Mouse (Mus musculus): ENCODE measurements around the gene Hist1h4f.
"Not testable (repeated sequence)": the region's sequence is repeated elsewhere in the genome, so short reads cannot be mapped to it uniquely, and the experiment has no call there.

The Hist1h4f gene

DNA sequence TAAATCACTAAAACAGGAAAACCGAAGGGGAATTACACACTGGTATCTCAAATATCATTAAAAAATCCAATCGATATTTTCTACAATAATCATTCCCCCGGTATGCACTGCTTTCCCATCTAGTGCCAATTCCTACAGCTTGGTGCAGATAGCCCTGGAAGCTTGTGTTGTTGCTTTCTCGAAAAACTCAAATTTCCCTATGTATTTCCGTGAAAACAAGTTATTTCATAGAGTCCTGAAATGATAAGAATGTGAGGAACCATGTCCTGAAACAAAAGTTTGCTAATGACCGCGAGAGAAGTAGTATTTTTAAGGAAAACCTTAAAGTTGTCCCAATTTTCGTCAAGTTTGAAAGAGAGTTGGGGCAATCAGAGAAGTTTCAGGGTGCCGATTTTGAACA lies 2.9 kb upstream of the Hist1h4f start:
- DNase-seq = no peak

DNA sequence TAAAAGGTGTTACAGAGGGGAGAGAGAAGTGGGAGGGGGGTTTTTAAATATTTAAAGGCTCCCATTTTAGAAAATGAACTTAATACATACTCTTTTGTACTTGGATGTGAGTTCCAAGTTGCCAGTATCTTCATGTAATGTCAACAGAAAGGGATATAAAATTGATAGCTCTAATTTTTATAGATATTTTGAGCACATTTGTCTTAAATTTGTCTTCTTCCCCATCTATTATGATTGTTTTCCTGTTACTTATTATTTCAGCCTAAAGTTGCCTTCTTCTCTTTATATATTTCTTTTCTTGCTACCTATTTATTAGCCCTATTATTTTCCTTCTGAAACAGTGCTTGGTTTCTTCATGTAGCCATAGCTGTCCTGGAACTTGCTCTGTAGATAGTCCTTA lies 1.5 kb upstream of the Hist1h4f start, which contains the start of gene Hist1h1d:
TSS of gene Hist1h1d (plus strand) at position 301 of the 400 bp plus-strand sequence.
- no peak for DNase-seq

DNA sequence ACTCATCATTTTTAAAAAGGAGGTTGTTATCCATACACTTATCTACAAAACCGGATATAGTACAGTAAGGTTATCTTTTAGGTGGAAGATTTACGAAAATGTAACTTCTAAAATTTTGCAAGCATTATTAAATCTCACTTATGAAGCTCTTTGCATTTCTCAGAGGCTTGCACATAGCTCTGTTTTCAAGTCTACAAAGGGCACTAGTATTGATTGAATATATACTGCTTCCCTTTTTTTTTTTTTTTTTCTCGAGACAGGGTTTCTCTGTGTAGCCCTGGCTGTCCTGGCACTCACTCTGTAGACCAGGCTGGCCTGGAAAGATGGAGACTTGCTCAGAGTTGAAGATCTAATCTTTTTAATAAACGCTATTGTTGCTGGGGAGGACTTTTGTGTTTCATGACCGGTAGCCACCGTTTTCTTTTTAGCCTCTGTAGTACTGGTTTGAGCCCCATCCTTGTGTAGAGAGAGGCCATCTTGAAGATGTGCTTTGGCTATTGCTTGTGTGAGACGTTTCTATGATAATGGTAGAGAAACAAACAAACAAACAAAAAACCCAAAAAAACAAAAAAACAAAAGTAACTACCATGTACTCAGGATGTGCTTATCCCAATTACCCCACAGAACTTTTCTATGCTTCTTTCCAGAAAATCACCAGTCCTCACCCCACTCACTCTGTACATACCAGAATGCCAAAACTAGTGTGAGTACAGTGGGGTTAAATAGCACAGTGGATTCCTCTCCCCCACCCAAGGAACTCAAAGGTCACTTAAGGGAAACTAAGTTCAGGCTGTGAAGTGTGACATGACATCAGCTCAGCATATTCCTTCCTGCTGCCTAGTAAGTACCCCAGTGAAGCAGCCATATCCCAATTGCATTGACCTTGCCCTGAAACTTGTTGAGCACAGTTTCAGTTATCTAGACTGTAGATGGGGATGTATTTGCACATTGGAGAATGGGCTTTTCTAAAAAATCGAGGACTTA lies 775 bp upstream of the Hist1h4f start:
- DNase-seq = no peak

DNA sequence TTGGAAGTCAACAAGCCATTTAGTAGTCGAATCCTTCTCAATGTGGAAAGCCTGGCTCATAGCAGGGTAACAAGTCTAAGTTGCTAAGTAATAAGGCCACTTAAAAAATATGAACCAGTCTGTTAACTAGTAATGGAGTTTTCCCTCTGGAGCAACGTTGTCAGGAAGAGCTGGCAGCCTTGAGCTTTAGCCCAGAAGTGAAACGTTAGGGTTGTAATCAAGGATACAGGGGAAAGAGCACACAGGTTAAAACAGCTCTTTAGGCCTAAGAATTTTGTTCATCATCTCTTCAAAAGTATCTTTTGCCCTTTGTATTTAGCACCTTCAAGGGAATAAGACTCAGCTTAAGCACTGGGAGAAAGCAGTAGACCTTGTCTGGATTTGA lies 695 bp downstream of the Hist1h4f start:
- DNase-seq = no peak

DNA sequence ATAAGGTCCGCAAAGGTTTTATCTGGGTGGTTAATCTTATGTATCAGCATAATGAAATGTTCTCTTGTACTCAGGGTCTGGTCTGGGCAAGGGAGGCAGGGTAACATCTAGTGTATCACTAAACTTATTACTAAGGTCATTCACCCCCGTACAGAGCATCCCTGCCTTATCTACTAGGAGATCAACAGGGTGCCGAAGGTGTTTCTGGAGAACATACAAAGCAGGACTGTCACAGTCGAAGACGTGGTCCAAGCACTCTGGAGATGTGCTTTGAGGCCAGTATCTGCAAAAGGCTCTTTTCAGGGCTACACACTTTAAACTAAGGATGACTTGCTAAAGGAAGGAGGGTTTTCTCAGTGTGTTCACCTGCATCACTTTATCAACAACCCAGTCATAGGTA lies 4.8 kb downstream of the Hist1h4f start:
- no peak for DNase-seq

- DNase-seq = not testable (repeated sequence)
Measured at GRCm38 (mm10) chr13:23544787-23545120, 6.7 kb downstream of the Hist1h4f start.

DNA sequence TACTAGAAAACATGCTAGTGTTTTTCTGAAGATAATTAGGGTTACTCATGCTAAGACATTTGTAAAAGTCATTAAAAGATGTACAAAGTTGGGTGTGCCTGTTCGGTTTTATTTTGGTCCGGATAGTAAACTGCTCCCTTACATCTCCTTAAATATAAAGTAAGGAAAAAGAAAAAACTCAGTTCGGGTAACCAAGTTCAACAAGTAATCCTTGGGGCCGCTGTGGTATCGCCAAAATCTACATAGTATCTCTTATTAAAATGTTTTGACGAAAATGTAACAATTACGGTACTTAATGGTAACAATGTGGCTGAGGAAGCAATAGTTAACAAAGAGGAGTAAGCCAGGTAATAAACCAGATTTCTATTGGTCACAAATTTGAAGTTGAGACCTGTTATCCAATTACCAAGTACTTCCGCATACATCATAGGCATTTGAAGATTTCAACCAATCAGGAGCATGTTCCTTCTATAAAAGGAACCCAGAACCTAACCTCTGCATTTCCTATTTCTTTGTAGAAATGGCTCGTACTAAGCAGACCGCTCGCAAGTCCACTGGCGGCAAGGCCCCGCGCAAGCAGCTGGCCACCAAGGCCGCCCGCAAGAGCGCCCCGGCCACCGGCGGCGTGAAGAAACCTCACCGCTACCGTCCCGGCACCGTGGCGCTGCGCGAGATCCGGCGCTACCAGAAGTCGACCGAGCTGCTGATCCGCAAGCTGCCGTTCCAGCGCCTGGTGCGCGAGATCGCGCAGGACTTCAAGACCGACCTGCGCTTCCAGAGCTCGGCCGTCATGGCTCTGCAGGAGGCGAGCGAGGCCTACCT lies 7.3 kb downstream of the Hist1h4f start, which contains the start of gene Hist1h3f:
TSS of gene Hist1h3f (plus strand) at position 88 of the 822 bp plus-strand sequence.
- peak; percentile 83 for DNase-seq

DNA sequence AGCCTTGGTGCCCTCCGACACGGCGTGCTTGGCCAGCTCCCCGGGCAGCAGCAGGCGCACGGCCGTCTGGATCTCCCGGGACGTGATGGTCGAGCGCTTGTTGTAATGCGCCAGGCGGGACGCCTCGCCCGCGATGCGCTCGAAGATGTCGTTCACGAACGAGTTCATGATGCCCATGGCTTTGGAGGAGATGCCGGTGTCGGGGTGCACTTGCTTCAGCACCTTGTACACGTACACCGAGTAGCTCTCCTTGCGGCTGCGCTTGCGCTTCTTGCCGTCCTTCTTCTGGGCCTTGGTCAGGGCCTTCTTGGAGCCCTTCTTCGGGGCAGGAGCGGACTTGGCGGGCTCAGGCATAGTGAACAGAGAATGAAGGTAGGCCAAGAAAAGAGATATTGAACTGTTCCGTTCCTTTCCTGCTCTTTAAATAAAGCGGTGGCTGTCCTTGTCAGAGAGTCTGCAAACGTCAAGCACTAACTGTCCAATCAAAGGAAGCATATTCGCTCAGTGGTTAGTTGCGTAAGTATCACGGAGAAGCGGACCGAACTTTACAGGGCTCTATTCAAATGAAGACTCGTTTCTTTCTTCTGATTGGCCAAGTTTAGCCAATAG lies 8.3 kb downstream of the Hist1h4f start, which contains the start of gene Hist1h2bh:
TSS of gene Hist1h2bh (minus strand) at position 394 of the 609 bp plus-strand sequence.
- peak; percentile 89 for DNase-seq

DNA sequence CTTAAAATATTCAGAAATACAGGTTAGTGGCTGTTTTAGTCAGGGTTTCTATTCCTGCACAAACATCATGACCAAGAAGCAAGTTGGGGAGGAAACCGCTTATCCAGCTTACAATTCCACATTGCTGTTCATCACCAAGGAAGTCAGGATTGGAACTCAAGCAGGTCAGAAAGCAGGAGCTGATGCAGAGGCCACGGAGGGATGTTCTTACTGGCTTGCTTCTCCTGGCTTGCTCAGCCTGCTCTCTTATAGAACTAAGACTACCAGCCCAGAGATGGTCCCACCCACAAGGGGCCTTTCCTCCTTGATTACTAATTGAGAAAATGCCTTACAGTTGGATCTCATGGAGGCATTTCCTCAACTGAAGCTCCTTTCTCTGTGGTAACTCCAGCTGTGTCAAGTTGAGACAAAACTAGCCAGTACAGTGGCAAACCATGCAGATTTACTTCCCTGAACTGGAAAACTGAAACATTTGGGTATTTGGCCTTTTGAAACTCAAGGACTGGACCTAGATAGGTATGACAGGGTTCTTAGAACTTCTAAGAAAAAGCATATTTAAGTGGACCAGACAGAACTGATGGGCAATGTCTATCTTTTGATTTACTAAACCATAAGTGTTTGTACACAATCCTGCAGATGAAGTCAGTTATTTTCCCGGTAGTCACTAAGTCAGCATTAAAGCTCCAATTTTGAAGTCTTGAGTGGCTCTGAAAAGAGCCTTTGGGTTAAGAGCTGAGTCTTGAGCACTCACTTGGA lies 9.0 kb downstream of the Hist1h4f start:
- DNase-seq = not testable (repeated sequence)

DNA sequence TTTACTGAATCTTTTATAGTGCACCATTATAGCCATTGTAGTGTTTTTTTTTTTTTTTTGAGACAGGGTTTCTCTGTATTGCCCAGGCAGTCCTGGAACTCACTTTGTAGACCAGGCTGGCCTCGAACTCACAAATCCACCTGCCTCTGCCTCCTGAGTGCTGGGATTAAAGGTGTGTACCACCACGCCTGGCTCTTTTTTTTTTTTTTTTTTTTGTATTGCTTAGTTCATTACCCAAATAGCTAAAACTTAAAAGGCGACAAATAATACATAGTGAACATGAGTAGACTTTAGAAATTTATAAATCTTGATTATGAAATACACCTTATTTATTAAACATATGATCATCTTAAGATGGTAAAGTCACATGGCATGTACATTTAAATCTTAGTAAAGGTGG lies 10.0 kb downstream of the Hist1h4f start:
- no peak for DNase-seq

GRCm38 (mm10) chr13:23539821-23540220 lies 11.6 kb downstream of the Hist1h4f start:
- DNase-seq = not testable (repeated sequence)

DNA sequence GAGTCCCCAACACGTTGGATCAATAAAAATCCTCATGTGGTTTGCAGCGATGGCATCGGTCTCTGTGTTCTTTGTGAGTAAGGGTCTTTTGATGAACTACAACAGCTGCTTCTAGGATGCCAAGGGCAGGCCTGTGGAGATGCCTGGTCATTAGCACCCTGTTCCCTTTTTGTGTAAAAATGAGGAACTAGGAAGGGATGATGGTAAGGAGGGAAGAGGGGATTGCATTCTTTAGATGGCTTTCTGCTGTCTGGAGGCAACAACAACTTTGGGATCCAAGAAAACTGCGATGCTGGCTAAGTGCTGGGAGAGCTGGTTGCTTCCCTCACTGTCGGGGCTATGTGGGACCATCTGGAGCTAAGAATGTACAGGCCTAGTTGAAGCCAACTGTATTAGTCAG lies 13.2 kb downstream of the Hist1h4f start:
- DNase-seq = no peak

- no peak for DNase-seq
Measured at GRCm38 (mm10) chr13:23537006-23537710, 14.3 kb downstream of the Hist1h4f start.

DNA sequence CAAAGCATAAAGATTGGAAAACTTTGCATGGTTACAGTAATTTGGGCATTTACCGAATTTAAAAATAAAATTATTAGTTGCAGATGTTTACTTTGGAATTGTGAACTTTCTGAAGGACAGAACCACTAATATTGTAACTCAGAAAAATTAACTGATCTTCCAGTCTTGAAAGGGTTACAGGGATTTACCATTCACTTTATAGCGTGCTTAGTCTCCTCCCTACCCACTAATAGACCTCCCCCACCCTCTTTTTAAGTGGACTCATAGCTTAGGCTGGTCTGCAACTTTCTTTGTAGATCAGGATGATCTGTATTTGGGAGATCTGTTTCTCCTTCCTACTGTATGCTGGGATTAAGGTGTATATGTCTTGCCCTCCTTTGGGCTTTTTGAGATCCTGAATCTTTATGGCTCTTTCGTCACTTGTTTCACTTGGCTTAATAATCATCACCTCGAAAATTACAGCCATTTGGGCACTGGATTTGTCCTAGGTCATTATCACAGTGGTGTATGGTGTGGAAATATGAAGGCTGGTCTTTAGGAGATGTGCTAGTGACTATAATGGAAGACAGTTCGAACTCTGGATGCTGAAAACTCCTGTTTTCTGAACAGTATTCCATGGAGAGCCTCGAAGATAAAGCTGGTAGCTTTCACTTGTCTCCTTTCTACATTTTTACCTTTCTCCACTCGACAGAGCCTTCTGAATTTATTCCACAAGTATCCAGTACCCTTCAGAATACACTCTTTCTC lies 15.2 kb downstream of the Hist1h4f start:
- DNase-seq = no peak

GRCm38 (mm10) chr13:23535137-23536075 lies 16.0 kb downstream of the Hist1h4f start, which contains the start of gene Hist1h3g:
Gene Hist1h3g (plus strand): TSS chr13:23535422.
- peak; percentile 93 for DNase-seq

DNA sequence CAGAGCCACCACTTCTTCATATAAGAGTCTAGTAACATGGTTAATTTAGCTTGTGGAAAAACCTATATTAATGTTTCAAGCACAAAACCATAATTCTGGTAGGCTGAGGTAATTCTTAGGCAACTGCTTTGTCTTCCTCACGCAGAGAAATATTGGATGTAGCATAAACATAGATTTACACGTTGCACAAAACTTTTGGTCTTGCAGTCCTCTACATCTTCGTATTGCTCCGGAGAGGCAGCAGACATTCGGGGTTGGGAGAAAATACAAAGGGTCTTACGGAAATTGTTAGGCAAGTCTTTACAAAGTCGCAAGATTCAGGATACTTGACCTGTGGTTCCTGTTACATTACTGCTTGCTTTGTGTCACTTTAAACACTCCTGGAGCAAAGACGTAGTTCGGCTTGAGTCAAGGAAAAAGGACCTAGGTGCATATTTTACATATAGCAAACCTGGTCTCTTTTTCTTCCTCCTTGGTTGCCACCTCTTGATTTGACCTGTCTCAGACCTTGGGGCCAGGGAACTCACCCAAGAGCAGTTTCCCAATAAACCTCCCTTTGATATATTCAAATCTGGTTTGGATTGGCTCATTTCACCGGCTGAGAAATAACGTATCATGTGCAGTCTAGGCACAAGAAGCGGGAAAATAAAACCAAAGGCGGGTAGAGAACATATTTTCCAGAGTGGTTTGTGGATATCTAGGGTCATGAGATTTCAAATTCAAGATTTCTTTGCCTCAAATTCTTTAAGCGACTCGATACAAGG lies 16.9 kb downstream of the Hist1h4f start:
- DNase-seq = peak; percentile 37

DNA sequence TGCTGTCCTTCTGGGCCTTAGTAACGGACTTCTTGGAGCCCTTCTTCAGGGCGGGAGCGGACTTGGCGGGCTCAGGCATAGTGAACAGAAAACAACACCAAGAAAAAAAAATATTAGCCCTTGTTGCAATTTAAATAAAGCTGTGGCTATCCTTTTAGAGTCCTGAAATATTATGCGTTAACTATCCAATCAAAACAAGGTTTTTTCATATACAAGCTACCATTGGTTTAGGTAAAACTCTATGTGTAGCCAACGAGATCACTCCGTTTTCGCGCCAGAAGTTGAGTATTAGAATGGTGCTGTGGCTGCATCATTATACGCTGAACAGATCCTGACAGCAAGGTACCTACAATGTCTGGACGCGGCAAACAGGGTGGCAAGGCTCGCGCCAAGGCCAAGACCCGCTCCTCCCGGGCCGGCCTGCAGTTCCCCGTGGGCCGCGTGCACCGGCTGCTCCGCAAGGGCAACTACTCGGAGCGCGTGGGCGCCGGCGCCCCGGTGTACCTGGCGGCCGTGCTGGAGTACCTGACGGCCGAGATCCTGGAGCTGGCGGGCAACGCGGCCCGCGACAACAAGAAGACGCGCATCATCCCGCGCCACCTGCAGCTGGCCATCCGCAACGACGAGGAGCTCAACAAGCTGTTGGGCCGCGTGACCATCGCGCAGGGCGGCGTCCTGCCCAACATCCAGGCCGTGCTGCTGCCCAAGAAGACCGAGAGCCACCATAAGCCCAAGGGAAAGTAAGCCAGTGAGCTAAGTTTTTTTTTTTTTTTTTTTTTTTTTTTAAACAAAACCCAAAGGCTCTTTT lies 17.7 kb downstream of the Hist1h4f start, which contains the start of gene Hist1h2af:
TSS of gene Hist1h2af (plus strand) at position 347 of the 808 bp plus-strand sequence.
- peak; percentile 80 for DNase-seq
